Mouse (Mus musculus) stomach, postnatal 0 days (tissue): ENCODE data around the gene Prss33.

Experiments used
- CTCF ChIP-seq: IDR thresholded peaks from 2 replicates; pipeline ENCODE4 v1.5.1; 2016; ENCODE audit warnings: antibody characterized with exemption, low read depth, mild to moderate bottlenecking, moderate library complexity
- EP300 ChIP-seq: optimal IDR thresholded peaks from 2 replicates; pipeline ENCODE3; 2016; ENCODE audit warnings: antibody characterized with exemption

GRCm38 (mm10) chr17:23783352-23783751 is 52.5 kb downstream of the Prss33 start:
- TF ChIP-seq CTCF, result no peak
- no peak for TF ChIP-seq EP300
